Mouse (Mus musculus) limb, embryonic 12.5 days (tissue): Measurements from ENCODE around the gene Grik1. TPM values are rescaled to one million over a fixed set of nuclear protein-coding genes. Genes with fewer than 3 reads are reported as not detected.

Source experiments
- ATAC-seq: fragments of 200-750 bp; cut with Nextera tagmentation; 2 replicates; pipeline ENCODE4 v1.8.0; 2017; ENCODE audit warnings: low read depth, moderate TSS enrichment; ENCODE audit not compliant: insufficient number of reproducible peaks, insufficient read depth, low FRiP score, low TSS enrichment
- H3K27ac ChIP-seq: fragments of 300-500 bp; sonication (generic); 2 replicates; pipeline ENCODE4 v1.5.1; 2016; ENCODE audit warnings: mild to moderate bottlenecking, moderate library complexity
- H3K27me3 ChIP-seq: fragments of 300-500 bp; sonication (generic); 2 replicates; pipeline ENCODE4 v1.6.1; 2016; ENCODE audit warnings: mild to moderate bottlenecking, moderate library complexity
- H3K36me3 ChIP-seq: fragments of 300-500 bp; sonication (generic); 2 replicates; pipeline ENCODE4 v1.6.1; 2016; ENCODE audit warnings: mild to moderate bottlenecking, moderate library complexity
- H3K4me1 ChIP-seq: fragments of 300-500 bp; sonication (generic); replicated peaks from 2 replicates; pipeline ENCODE4 v1.6.1; 2016
- H3K4me2 ChIP-seq: fragments of 300-500 bp; sonication (generic); 2 replicates; pipeline ENCODE4 v1.6.1; 2016; ENCODE audit warnings: mild to moderate bottlenecking, moderate library complexity
- H3K4me3 ChIP-seq: fragments of 300-500 bp; sonication (generic); replicated peaks from 2 replicates; pipeline ENCODE4 v1.5.1; 2016; ENCODE audit warnings: mild to moderate bottlenecking
- H3K9ac ChIP-seq: fragments of 300-500 bp; sonication (generic); replicated peaks from 2 replicates; pipeline ENCODE4 v1.6.1; 2016; ENCODE audit warnings: mild to moderate bottlenecking, moderate library complexity
- H3K9me3 ChIP-seq: fragments of 300-500 bp; sonication (generic); 2 replicates; pipeline ENCODE4 v1.6.1; 2016; ENCODE audit warnings: mild to moderate bottlenecking, moderate library complexity
- WGBS: fragments of 180-500 bp; shearing (Covaris S2); methylation state at CpG from one replicate; pipeline ENCODE4 v1.1.7; 2016; 5-methylcytosine and 5-hydroxymethylcytosine counted together
- polyA plus RNA-seq: library from polyadenylated mRNA; unstranded; fragments of >200 nt; fragmentation: Nextera tagmentation; extraction: Ambion mirVana; gene quantifications from 2 replicates; pipeline ENCODE4 v1.2.1, GENCODE M21; 2016

The Grik1 gene
- polyA plus RNA-seq, 1 experiment from 2014 or later, result 0.94 TPM

DNA sequence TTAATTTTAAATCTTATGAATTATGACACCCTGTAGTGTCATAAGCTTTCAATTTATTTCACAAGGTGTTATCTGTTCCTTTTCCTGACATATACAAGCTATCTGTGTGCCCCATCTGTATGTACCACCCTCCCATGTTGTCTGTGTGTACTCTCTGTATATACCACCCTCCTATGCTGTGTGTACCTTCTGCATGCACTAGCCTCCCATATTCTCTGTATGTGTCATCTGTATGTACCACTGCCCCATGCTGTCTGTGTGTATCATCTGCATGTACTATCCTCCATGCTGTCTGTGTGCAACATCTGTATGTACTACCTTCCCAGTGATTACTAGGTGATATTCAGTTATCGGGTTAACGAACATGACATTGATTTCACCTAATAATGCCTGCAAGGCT lies 148.5 kb downstream of the Grik1 start:
- Histone ChIP-seq H3K9me3 (no peaks in the 10 kb centered on the region), H3K36me3 (no peaks in the 10 kb centered on the region), H3K4me1 (no peaks in the 10 kb centered on the region), H3K9ac (no peak overlapping the region), H3K27ac (no peak overlapping the region), H3K4me2 (no peak overlapping the region), H3K4me3 (no peak overlapping the region), H3K27me3 (no peaks in the 10 kb centered on the region)
- WGBS, result 94% methylated on average over 2 of the region's 2 CpGs
- ATAC-seq, result no peak

DNA sequence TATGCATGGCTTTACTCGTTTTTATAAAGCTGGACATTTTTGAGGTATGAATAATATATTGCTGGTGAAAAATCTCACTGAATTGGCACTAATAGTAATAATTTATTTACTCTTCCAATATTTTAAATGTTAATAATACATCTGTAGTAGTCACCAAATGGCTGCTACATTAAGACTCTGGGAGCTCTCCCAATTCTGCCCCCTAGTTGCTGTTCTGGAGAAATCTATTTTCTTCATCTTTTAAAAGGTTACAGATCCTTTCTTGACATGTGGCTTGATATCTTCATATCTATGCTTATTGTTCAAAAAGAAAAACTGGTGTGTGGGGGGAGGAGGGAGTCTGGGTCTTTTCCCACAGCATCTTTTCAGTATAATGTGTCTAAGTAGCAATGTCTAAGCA lies 151.2 kb downstream of the Grik1 start:
- Histone ChIP-seq H3K9me3 (no peaks in the 10 kb centered on the region), H3K27me3 (no peaks in the 10 kb centered on the region), H3K4me1 (no peaks in the 10 kb centered on the region), H3K4me3 (no peak overlapping the region), H3K4me2 (no peak overlapping the region), H3K9ac (no peak overlapping the region), H3K27ac (no peak overlapping the region), H3K36me3 (no peaks in the 10 kb centered on the region)
- no peak for ATAC-seq
- WGBS, result 74% methylated on average over 1 of the region's 1 CpGs

- no peaks in the 10 kb centered on the region for H3K27me3 ChIP-seq
- H3K4me2 ChIP-seq, result no peak overlapping the region
- no peak overlapping the region for H3K9ac ChIP-seq
- ATAC-seq, result no peak
- no peaks in the 10 kb centered on the region for H3K9me3 ChIP-seq
- WGBS, result 76% methylated on average over 2 of the region's 2 CpGs
- no peak overlapping the region for H3K27ac ChIP-seq
- H3K4me1 ChIP-seq, result no peaks in the 10 kb centered on the region
- no peak overlapping the region for H3K4me3 ChIP-seq
- H3K36me3 ChIP-seq, result no peaks in the 10 kb centered on the region
These were observed 157.1 kb downstream of the Grik1 start for GRCm38 (mm10) chr16:88132919-88133318.

DNA sequence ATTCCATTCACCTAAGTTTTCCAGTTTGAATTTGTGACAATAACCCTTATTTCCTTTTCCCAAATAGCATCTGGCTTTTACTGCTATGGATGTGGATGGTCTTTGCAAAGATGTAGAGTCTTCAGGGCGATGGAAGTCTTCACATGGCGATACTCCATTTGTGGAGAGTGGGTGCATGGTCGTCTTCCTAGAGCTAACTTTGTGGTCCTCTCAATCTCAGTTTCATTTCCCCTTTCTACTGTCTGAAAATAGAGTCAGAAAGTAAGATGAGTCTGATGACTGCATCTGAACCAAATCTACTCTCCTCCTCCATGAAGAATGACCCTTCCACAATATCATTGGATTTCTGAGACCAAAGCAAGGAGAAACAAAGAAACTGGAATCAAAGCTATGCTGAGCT lies 159.0 kb downstream of the Grik1 start:
- Histone ChIP-seq H3K27ac (no peak overlapping the region), H3K9me3 (no peaks in the 10 kb centered on the region), H3K4me2 (no peak overlapping the region), H3K4me3 (no peak overlapping the region), H3K9ac (no peak overlapping the region), H3K27me3 (no peaks in the 10 kb centered on the region), H3K4me1 (no peaks in the 10 kb centered on the region), H3K36me3 (no peaks in the 10 kb centered on the region)
- no peak for ATAC-seq
- 83% methylated on average over 3 of the region's 3 CpGs for WGBS

DNA sequence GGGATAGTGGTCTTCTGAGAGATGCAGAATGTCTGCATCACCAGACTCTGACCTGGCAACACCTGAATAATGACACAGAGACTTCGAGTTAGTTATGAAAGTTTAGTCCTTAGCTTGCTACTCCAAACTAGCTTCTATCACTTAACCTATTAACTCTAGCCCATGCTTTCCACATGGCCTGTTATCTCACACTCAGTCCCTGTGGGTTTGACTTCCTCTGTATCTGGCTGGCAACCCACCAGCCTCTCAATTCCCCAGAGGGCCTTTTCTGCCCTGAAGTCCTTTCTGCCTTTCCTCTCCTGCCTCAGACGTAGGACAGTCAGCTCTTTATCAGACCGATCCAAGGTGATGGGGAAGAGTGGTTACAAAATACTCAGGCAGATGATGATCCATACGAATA lies 165.0 kb downstream of the Grik1 start:
- Histone ChIP-seq H3K36me3 (no peaks in the 10 kb centered on the region), H3K4me3 (no peak overlapping the region), H3K4me1 (no peaks in the 10 kb centered on the region), H3K9ac (no peak overlapping the region), H3K4me2 (no peak overlapping the region), H3K27ac (no peak overlapping the region), H3K9me3 (no peaks in the 10 kb centered on the region), H3K27me3 (no peaks in the 10 kb centered on the region)
- no peak for ATAC-seq
- 76% methylated on average over 4 of the region's 4 CpGs for WGBS

DNA sequence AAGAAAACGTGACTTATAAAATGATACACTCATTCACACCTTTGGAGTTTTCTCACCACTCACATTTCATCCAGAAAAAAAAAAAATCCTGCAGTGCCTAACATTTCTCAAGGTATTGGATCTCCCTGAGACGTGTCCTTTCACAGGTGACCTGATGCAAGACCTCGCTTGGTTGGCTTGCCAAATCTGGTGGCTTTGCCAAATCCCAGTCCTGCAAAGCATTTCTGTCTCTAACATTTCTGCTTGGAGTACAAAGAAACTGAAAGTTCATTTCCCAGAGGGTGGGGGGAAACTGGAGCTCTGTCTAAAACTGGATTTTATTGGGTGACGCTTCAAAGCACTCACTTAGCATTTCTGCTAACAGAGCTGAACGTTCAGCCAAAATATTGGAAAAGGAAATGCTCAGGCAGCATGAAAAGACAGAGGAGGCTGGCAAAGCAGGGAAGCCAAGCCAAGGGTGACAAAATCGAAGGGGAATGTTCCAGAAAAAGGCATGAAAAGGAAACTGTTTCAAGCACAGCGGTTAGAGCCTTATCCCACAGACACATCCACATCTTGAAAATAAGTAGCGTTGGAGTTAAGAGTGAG lies 177.4 kb downstream of the Grik1 start:
- Histone ChIP-seq H3K27me3 (no peaks in the 10 kb centered on the region), H3K27ac (no peak overlapping the region), H3K9ac (no peak overlapping the region), H3K36me3 (no peaks in the 10 kb centered on the region), H3K4me3 (no peak overlapping the region), H3K9me3 (no peaks in the 10 kb centered on the region), H3K4me2 (peak overlapping the region; percentile 19; the same call in 1 of the 2 replicates), H3K4me1 (peaks cover 18% of the 10 kb centered on the region)
- no peak for ATAC-seq
- 41% methylated on average over 8 of the region's 8 CpGs for WGBS

DNA sequence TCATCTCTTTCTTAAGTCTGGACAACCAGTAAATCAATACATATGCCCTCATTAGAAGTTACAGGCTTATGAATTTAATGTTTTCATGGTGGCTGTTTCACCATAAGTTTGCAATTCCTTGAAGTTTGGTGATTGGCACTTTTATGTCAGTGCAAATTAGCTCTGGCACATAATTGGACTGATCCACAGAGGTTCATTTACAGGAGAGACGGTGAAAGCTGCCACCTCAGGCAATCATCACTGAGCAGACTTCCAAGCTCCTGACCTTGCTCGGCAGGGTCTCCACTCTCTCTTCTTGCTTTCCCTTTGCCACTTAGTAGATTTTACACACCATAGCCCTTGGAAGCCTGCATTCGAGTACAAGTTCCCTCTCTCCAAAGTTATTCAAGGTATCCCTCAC lies 178.6 kb downstream of the Grik1 start:
- H3K9me3 ChIP-seq, result no peaks in the 10 kb centered on the region
- no peak overlapping the region for H3K9ac ChIP-seq
- WGBS, result 8% methylated on average over 3 of the region's 3 CpGs
- H3K27ac ChIP-seq, result 0 out of 2 replicates have a peak overlapping the region, but pooled peaks have one; percentile 29
- no peak for ATAC-seq
- no peaks in the 10 kb centered on the region for H3K27me3 ChIP-seq
- H3K4me3 ChIP-seq, result no peak overlapping the region
- H3K4me2 ChIP-seq, result no peak overlapping the region
- no peaks in the 10 kb centered on the region for H3K36me3 ChIP-seq
- peaks cover 18% of the 10 kb centered on the region for H3K4me1 ChIP-seq

- Histone ChIP-seq H3K4me3 (no peak overlapping the region), H3K9ac (no peak overlapping the region), H3K4me1 (no peaks in the 10 kb centered on the region), H3K27ac (no peak overlapping the region), H3K36me3 (no peaks in the 10 kb centered on the region), H3K27me3 (no peaks in the 10 kb centered on the region), H3K9me3 (no peaks in the 10 kb centered on the region), H3K4me2 (no peak overlapping the region)
- WGBS, result 77% methylated on average over 5 of the region's 5 CpGs
- no peak for ATAC-seq
These were observed 195.8 kb downstream of the Grik1 start for GRCm38 (mm10) chr16:88094206-88094789.

DNA sequence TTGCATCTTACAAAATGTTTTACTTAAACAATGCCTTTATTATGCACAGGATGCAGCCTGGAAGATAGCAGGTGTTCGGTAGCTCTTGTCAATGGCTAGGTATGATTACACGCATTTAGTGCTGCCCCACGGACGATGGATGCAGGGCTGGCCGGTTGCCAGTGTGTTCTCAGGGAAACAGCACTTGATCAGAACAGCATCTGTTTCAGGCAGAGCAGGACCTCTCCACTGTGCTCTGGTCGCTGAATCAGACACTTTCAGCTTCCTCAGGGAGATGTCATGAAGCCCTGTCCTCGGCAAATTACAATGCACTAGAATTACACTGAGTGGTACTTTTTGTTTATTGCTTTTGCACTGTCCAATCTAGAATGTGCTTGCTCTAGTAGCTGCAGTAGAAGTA lies 202.8 kb downstream of the Grik1 start:
- Histone ChIP-seq H3K36me3 (no peaks in the 10 kb centered on the region), H3K4me3 (no peak overlapping the region), H3K27ac (no peak overlapping the region), H3K4me2 (no peak overlapping the region), H3K4me1 (no peaks in the 10 kb centered on the region), H3K9me3 (no peaks in the 10 kb centered on the region), H3K27me3 (no peaks in the 10 kb centered on the region), H3K9ac (no peak overlapping the region)
- ATAC-seq, result no peak
- 78% methylated on average over 7 of the region's 7 CpGs for WGBS

- Histone ChIP-seq H3K4me2 (no peak overlapping the region), H3K27ac (no peak overlapping the region), H3K4me3 (no peak overlapping the region), H3K9ac (no peak overlapping the region), H3K27me3 (no peaks in the 10 kb centered on the region), H3K36me3 (no peaks in the 10 kb centered on the region), H3K9me3 (no peaks in the 10 kb centered on the region), H3K4me1 (no peaks in the 10 kb centered on the region)
- no peak for ATAC-seq
- WGBS, result 82% methylated on average over 5 of the region's 5 CpGs
These were observed 215.3 kb downstream of the Grik1 start for GRCm38 (mm10) chr16:88074716-88075115.

- 36% methylated on average over 3 of the region's 3 CpGs for WGBS
- Histone ChIP-seq H3K4me2 (no peak overlapping the region), H3K9ac (no peak overlapping the region), H3K9me3 (no peaks in the 10 kb centered on the region), H3K27ac (no peak overlapping the region), H3K36me3 (no peaks in the 10 kb centered on the region), H3K4me1 (no peaks in the 10 kb centered on the region), H3K4me3 (no peak overlapping the region), H3K27me3 (no peaks in the 10 kb centered on the region)
- ATAC-seq, result no peak
These were observed 229.1 kb downstream of the Grik1 start for GRCm38 (mm10) chr16:88060936-88061335.

- Histone ChIP-seq H3K4me1 (no peaks in the 10 kb centered on the region), H3K9me3 (no peaks in the 10 kb centered on the region), H3K4me2 (no peak overlapping the region), H3K9ac (no peak overlapping the region), H3K27ac (no peak overlapping the region), H3K27me3 (no peaks in the 10 kb centered on the region), H3K4me3 (no peak overlapping the region), H3K36me3 (no peaks in the 10 kb centered on the region)
- no peak for ATAC-seq
- 63% methylated on average over 10 of the region's 10 CpGs for WGBS
These were observed 241.9 kb downstream of the Grik1 start for GRCm38 (mm10) chr16:88048121-88048520.
